Mouse (Mus musculus) urinary bladder, postnatal 25 days (tissue): ENCODE data around the gene Shank3.

Experiments
- DNase-seq: peaks from one replicate; pipeline ENCODE4 v3.0.0; 2022; ENCODE audit warnings: low spot score

The Shank3 gene

DNA sequence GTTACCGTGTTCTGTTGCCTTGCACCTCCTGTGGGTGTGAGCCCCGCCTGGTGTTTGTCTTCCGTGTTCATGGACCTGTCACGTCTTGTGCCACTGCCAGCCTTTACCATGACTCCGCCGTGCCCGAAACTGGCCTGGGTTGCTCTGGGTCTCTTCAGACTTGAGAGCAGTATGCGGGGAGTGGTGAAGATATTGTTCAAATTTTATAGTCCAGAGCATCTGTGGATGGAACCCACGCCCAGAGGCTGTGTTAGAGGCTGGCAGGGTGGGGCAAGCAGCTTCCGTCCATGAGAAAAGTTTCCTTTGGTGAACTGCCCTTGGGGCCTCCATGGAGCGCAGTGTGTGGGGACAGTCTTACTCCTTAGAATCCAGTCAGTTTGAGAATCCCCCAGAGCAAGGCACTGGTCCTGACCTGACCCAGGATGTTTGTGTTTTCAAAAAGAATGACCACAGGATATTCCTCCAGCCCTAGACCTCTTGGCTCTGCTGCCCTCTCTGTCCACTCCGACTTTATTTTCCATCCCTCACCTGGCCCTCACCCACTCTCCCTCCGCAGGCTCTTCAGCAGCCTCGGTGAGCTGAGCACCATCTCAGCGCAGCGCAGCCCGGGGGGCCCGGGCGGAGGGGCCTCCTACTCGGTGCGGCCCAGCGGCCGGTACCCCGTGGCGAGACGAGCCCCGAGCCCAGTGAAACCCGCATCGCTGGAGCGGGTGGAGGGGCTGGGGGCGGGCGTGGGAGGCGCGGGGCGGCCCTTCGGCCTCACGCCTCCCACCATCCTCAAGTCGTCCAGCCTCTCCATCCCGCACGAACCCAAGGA lies 58.0 kb downstream of the Shank3 start:
- peak; percentile 26 for DNase-seq

DNA sequence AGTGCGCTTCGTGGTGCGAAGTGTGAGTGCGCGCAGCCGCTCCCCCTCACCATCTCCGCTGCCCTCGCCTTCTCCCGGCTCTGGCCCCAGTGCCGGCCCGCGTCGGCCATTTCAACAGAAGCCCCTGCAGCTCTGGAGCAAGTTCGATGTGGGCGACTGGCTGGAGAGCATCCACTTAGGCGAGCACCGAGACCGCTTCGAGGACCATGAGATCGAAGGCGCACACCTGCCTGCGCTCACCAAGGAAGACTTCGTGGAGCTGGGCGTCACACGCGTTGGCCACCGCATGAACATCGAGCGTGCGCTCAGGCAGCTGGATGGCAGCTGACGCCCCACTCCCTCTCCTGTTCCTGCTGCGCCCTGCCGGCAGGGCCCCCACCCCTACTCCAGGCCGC lies 58.6 kb downstream of the Shank3 start:
- DNase-seq = no peak

DNA sequence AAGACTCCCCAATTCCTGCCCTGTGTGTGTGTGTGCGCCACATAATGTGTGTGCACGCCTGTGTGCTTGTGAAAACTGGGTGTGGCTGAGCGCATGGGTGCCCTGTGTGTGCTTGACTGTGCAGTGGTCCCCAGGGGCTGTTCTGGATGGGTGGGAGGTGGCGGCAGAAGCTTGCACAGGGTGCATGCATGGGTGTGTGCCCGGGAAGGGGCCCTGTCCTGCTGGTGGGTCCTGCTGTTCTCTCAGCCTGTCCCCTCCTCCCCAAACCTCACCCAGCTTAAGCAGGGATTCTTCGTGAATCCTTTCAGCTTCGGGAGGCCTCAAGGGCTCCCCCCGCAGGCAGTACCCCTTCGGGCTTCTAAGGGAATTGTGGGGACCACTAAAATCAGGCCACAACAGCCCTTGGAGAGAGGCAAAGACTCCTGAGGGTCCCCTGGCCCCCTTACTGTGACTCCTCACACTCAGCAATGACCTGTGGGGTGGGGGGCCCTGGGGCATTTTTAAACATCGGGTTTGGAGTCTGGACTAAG lies 59.8 kb downstream of the Shank3 start:
- DNase-seq = no peak

DNA sequence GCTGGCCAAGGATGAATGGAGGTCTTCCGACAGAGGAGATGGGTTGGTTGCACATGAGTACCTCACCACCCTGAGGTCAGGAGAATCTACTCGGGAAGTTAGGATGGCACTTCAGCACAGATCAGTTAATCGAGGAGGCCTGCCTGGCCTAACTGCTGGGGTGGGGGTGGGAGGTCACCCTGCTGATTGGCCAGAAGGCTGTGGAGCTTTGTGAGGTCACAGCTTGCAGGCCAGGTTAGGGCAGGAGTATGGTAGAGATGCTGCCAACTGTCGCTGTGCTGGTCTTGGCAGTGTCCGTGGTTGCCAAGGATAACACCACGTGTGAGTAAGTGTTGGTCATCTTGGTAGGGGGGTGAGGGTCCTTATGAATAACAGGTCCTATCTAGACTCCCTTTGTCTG lies 68.7 kb downstream of the Shank3 start, which contains the start of gene Acr:
Gene Acr, plus strand, starts transcription at position 213 of the 400 bp plus-strand sequence.
- DNase-seq = no peak

DNA sequence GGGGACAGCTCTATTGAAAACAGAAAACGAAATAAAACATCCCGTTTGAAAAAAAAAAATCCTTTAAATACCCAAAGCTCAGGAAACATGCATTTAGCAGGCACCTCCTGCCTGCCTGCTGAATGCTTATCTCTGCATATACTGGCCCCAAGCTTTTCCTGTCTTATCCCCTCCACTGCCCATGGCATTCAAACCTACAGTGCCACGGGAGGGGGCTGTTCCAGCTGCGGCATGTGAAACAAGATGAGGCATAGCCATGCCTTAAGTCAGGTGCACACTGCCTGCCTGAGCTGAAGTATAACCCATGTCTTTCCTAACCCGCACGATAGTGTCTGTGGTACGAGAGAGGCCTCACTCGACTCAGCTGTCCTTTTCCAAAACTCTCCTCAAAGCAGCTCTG lies 72.7 kb downstream of the Shank3 start:
- no peak for DNase-seq

GRCm38 (mm10) chr15:89582494-89582893 lies 83.1 kb downstream of the Shank3 start:
- DNase-seq = no peak

DNA sequence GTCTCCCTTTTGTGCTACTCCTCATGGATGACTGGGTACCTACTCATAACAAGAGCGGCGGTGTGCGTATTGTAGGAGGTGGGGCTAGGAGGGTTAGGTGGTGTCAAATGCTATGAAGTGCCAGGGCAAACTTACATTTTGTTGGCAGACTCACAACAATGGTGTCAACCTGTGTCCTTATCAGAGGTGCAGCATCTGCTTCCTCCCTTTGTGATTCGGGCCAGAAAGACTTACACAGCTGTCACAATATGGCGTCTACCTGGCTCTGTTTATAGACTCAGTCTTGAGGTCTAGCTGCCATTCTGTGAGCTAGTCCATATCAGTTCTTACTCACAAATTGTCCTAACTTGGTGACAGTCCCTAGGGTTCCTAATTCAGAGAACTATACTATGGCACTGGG lies 85.7 kb downstream of the Shank3 start:
- DNase-seq = no peak

- no peak for DNase-seq
Measured at GRCm38 (mm10) chr15:89585631-89586030, 86.2 kb downstream of the Shank3 start.

GRCm38 (mm10) chr15:89589146-89589545 lies 89.7 kb downstream of the Shank3 start:
- no peak for DNase-seq

- DNase-seq = no peak
Measured at GRCm38 (mm10) chr15:89591317-89591716, 91.9 kb downstream of the Shank3 start.

DNA sequence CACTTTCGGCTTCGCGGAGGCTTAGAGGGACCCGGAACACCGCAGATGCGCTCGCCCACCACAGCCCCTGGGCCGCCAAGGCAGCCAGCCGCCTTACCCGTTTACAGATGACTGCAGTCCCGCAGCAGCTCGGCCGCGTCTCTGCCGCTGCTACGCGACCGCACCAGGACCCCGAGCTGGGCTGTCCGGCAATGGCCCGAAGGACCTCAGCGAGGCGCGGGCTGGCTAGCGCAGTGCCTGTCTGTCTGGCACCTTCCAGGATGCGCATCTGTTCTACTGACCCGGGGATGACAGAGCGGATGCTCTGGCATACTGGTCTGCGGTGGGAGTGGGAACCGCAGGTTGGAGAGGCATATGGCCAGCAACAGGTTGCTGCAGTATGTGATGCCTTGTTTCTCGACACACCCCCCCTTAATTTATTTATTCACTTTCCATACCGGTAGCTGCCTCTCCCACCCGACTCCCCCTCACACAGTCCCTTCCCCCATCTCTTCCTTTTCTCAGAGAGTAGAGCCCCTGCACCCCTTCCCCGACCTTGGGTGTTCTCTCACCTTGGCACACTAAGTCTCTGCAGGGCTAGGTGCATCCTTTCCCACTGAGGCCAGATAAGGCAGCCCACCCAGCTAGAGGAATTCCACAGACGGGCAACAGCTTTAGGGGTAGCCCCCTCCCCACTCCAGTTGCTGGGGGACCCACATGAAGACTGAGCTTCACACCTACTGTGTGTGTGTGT lies 92.5 kb downstream of the Shank3 start, which contains the start of gene Rabl2:
Gene Rabl2, minus strand, starts transcription at position 201 of the 733 bp plus-strand sequence.
- DNase-seq = peak; percentile 91

DNA sequence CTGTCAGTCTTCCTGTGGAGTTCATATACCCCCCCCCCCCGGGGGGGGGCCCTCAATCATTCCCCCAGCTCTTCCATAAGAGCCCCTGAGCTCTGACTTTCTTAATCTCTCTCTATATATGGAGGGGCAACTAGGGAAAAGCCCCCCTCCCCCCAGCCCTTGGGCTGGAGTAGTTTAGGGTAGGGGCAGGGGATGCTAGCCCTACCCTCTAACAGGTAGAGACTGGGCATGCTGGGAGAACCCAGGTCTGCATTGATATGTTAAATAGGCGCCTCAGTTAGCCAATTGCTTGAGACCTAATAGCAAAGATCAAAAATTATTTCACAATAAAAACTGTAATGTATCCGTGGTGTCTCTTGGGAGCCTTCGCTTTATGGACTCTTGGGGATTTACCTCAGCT lies 93.1 kb downstream of the Shank3 start:
- no peak for DNase-seq

DNA sequence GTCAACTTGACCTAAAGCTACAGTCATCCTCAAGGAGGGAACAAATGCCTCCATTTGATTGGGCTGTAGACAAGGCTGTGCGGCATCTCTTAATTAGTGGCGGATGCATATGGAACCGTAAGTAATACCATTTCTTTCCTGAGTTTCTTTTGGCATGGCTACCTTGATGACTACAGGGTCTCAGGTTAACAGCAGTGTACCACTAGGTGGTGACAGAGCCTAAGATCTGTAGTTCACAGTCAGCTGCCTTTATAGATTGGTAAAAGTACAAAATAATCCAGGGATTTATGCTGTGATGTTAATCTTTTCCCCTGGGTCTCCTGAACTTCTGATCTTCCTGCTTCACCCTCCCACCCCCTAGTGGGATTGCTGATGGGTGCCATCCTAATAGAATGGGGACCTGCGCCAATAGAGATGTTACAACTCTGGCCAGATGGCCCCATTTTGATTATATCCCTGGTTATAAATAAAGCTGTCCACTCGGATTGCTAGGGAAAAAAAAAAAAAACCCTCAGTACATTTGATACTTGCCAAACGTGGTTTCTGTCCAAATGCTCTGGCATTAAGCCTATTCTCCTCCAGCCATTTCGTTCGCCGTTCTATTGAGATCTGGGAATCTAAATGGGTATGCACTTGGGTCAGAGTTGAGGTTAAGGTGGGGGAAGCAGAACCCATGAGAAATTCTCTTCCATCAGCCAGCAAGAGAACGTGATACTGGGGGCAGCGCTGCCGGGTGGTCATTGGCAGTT lies 106.6 kb downstream of the Shank3 start:
- DNase-seq = no peak

GRCm38 (mm10) chr15:89607480-89607879 lies 108.1 kb downstream of the Shank3 start:
- no peak for DNase-seq

- no peak for DNase-seq
Measured at GRCm38 (mm10) chr15:89607888-89608287, 108.5 kb downstream of the Shank3 start.
